ENCODE assay signal across 8 mouse cellular contexts in the genomic region with DNA sequence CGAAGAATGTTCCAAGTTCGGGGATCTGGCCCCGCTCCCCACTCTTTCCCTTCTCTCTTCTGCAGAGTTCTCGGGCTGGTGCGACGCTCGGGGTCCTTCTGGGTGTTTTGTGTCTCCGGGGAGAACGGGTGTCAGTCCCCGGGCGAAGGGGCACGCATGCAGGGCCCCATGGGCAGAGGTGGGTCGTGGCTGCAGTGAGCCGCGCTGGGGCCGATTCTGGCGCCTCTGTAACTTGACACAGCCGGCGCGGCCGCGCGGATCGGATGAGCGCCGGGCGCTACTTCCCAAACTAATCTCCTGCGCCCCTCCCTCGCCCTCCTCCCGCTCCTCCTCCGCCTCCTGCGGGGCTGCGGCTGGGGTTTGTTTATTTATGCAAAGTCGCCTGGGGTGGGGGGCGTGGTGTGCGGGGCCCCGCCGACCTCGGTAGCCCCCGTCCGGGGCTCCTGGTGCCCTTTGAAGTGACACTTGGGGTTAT. TPM values are rescaled to one million over a fixed set of nuclear protein-coding genes. Genes with fewer than 3 reads are reported as not detected.
DNase-seq lines count a peak whose midpoint lies in the region; ATAC-seq lines count a peak whose summit lies in the region.

Col13a1 (minus strand) TSS at position 243 of the 475 bp plus-strand sequence.

- H3K4me2 ChIP-seq in midbrain, embryonic 16.5 days (ENCODE audit: low read length) = peak within 1 kb of the TSS; percentile 83

- H3K4me3 ChIP-seq in midbrain, embryonic 16.5 days (ENCODE audit: low read depth, low read length) = peak within 1 kb of the TSS; percentile 42

- H3K36me3 ChIP-seq in midbrain, embryonic 16.5 days (ENCODE audit: control insufficient read depth, insufficient read depth, low read length) = no peaks in the 10 kb centered on the region

- H3K9ac ChIP-seq in midbrain, embryonic 16.5 days (ENCODE audit: low read depth, low read length) = peak within 1 kb of the TSS; percentile 43; the same call in 1 of the 2 replicates

- WGBS in midbrain, embryonic 16.5 days = under 1% methylated on average over 39 of the region's 41 CpGs

- intact Hi-C loops in left cerebral cortex, postnatal 14 days (cut with DNase I) = loop anchor here (5.0 kb wide), 2 partner anchors 102 to 203 kb away; no protein-coding TSS in a partner anchor

- DNase-seq in Muller cell, postnatal 12 days (ENCODE audit: inconsistent ontology term) = peak; percentile 40
- DNase-seq in adrenal gland, postnatal 10 days = peak; percentile 47
- peak; percentile 44 for DNase-seq in gastrocnemius, postnatal 10 days
- peak; percentile 68 to 78 for DNase-seq in kidney, postnatal 4 days
- DNase-seq in layer of hippocampus, postnatal 10 days (ENCODE audit: low spot score in 2 of 2) = no peak
- DNase-seq in left cerebral cortex, postnatal 14 days (ENCODE audit: low spot score in 2 of 2) = no peak
- no peak for DNase-seq in adipocyte (ENCODE audit: low spot score)

- ATAC-seq in midbrain, embryonic 16.5 days = no peak

- H3K27ac ChIP-seq in midbrain, embryonic 16.5 days (ENCODE audit: low read length) = no peak within 1 kb of the TSS

- peaks cover 18% of the 10 kb centered on the region for H3K4me1 ChIP-seq in midbrain, embryonic 16.5 days (ENCODE audit: control insufficient read depth, insufficient read depth, low read length)

- peaks cover 54% of the 10 kb centered on the region for H3K27me3 ChIP-seq in midbrain, embryonic 16.5 days (ENCODE audit: control insufficient read depth, insufficient read depth, low read depth, low read length)

- H3K9me3 ChIP-seq in midbrain, embryonic 16.5 days (replicated peaks; ENCODE audit: control insufficient read depth, low read length, poor library complexity, severe bottlenecking) = no peaks in the 10 kb centered on the region

RNA-seq across cellular contexts. Expression of gene Col13a1, which starts in this region (rescaled TPM):
- total RNA-seq in adrenal gland, postnatal 10 days (2021) = 10 to 100 TPM in 1 of 2 experiments, 1 to 10 TPM in 1; 8.4 to 11.1 TPM
- total RNA-seq in gastrocnemius, postnatal 10 days (2021) = 1 to 10 TPM; 3.4 to 7.2 TPM
- polyA plus RNA-seq in midbrain, embryonic 16.5 days (2015; fragmentation: Nextera tagmentation; extraction: Ambion mirVana) = 1.2 and 1.5 TPM in 2 replicates
- total RNA-seq in layer of hippocampus, postnatal 10 days (2021) = 1 to 10 TPM; 2.5 to 2.7 TPM
- total RNA-seq in left cerebral cortex, postnatal 14 days (2021) = 1 to 10 TPM; 2.4 TPM

Comparison
In these comparisons a context has a peak if more than half of its experiments do, and no peak if none do; other contexts are left out.
1. DNase-seq: peak in Muller cell, postnatal 12 days (single experiment), adrenal gland, postnatal 10 days (single experiment), gastrocnemius, postnatal 10 days (single experiment) and kidney, postnatal 4 days (2 of 2); none in layer of hippocampus, postnatal 10 days (0 of 2), left cerebral cortex, postnatal 14 days (0 of 2) and adipocyte (single experiment).